Mouse (Mus musculus): ENCODE results near the gene Sec22b. TPM values are rescaled to one million over a fixed set of nuclear protein-coding genes. Genes with fewer than 3 reads are reported as not detected.
A peak's percentile ranks its signal among the peaks of the same experiment; 100 is the strongest.

Sec22b gene
- total RNA-seq, 1 experiment from 2014 or later: 129 TPM

DNA sequence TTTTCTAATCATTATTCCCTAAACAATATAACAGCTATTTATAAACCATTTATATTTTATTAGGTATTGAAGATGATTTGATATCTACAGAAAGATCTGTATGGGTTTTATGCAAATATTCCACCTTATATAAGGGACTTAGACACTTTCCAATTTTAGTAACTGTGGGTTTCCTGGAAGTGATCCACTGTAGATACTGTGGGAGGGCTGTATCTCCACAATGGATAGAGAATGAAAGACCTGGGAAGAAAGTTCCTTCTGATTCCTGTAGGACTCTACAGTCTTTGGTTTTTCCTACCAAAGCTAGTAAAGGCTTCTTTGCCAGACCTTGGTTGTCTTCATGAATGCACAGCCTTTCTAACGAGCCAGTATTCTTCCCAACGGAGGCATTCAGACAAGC lies 8.7 kb downstream of the Sec22b start:
- no peak for DNase-seq

GRCm38 (mm10) chr3:97911093-97911492 lies 10.1 kb downstream of the Sec22b start:
- DNase-seq: no peak

DNA sequence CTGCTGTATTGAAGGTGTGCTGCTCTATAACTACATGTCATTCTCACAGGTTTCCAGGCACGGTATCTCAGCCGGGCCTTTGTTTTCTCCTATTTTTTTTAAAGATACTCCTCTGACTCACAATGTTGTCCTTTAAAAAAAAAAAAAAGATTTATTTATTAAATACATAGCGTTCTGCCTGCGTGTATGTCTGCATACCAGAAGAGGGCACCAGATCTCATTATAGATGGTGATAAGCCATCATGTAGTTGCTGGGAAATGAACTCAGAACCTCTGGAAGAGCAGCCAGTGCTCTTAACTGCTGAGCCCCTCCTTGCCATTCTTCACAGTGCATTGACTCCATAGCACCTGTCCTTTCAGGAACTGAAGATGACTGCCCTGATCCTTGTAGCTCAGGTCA lies 14.1 kb downstream of the Sec22b start:
- DNase-seq: no peak

DNA sequence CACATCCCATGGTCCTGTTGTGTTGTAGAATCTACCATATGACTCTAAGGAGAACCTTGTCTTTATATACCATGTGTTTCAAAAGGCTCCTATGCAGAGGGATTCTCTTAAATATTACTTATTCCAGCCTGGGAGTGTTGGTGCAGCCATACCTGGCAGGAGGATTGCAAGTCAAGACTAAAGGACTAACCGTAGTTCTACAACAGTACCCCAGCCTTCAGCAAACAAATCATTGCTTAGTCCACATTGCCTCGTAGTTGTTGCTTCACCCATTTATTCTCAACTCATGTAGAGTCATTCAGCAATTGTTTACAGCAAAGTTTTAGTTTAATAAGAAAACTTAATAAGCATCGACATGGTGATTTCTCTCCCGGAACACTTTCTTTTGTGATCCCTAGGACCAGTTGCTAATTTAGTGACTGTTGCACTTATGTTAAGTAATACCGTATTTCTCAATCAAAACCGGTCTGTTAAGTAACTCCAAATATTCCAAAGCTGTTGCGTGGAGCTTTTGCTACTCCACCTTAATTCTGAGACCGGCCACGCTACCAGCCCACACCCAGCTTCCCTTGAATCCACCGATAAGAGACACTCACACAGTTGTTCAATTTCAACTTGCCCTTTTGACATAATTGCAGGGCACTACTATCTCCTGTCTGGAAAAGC lies 18.0 kb downstream of the Sec22b start:
- no peak for DNase-seq

GRCm38 (mm10) chr3:97925246-97925645 lies 24.3 kb downstream of the Sec22b start:
- DNase-seq: no peak

DNA sequence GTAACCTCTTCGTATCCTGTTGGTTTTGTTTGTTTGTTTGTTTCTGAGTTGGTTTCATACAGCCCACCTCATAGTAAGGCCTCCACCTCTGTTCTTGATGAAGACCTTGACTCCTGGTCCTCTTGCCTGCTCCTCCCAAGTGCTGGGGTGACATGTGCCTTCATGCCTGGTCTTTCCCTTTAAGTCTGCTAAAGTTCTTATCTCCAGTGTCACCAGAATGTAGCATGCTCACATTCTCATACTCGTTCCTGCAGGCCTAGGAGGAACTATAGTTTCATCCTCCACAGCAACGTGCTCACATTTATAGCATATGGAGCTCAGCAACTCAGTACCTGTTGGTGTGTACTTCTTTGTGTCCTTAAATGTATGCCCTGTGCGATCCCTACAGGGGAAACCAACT lies 26.3 kb downstream of the Sec22b start:
- DNase-seq: no peak

- DNase-seq: peak; percentile 71
Measured at GRCm38 (mm10) chr3:97928968-97929858, 28.2 kb downstream of the Sec22b start.

- no peak for DNase-seq
Measured at GRCm38 (mm10) chr3:97930141-97930786, 29.3 kb downstream of the Sec22b start.

DNA sequence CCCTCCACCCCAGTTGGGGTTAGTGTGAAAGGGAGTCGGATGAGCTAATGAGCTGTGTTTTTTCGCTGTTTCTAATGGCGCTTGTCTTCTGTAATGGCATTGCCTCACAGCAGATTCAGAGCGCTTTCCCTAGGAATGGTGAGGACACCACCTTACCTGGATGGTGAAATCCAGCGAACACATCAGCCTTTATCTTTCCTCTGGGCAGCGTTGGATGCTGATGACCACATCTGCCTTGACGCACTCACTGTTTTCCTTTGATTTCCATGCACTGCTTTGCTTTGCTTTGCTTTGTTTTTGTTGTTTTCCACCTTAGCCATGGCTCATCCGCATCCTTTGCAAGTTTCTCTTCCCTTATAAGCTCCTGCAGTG lies 29.8 kb downstream of the Sec22b start:
- DNase-seq: no peak

DNA sequence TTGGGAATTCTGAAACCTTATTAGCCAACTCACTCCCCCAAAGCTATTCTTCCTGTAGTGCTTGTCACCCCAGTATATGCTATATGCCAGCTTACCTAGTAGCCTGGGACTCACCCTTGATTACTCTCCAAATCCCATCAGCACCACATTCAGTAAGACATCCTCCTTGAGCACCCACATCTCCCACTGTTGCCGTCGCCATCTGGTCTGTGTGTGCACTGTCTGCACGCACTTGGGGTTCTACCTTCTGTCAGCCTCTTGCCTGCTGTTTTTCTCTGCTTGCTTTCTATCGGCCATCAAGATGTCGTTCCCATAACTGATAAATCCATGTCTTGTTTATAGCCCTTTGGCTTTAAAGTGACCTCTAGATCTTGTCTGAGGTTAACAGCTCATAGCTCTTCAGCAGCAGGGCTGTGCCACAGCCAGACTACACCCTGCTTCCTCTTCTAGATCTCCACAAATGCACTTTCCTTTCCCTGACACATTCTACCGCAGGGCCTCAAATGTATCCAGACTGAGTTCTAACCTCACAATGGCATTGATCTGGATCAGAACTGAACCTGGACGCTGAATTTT lies 30.4 kb downstream of the Sec22b start:
- no peak for DNase-seq

- DNase-seq: no peak
Measured at GRCm38 (mm10) chr3:97932131-97932530, 31.1 kb downstream of the Sec22b start.

DNA sequence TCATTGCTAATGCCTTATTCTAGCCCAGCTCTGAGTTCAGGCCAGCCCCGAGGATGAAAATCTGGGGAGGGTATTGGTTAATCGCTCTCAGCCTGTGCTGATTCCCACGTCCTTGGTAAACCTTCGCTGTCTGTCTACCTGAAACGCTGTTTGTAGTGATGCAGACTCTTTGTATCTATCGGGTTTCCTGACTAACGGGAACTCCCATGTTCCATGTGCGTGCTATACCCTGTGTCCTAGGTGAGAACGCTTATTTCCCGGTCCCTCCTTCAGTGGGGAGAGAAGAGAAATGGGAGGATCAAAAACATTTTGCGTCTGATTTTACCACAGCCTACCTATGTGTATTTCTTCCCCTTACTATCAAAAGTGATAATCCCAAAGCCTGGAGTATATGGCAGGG lies 31.8 kb downstream of the Sec22b start:
- DNase-seq: no peak

GRCm38 (mm10) chr3:97933251-97933650 lies 32.3 kb downstream of the Sec22b start:
- no peak for DNase-seq

DNA sequence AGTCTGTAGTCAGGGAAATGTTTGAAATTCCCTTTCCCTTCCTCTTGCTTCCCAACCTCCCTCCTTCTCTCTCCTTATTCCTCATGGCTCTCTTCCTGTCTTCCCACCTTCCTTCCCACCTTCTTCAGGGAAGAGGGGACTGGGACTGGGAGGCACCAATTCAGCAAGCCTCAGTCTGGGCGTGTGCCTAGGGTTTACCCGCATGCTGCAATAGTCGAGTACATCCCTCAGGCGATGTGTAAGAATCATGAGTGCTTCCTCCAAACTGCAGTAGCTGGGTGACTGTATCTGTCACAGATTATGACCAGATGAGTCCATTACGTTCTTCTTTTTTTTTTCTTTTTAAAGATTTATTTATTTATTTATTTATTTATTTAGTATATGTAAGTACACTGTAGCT lies 32.8 kb downstream of the Sec22b start:
- no peak for DNase-seq

- no peak for DNase-seq
Measured at GRCm38 (mm10) chr3:97934331-97935300, 33.6 kb downstream of the Sec22b start.

DNA sequence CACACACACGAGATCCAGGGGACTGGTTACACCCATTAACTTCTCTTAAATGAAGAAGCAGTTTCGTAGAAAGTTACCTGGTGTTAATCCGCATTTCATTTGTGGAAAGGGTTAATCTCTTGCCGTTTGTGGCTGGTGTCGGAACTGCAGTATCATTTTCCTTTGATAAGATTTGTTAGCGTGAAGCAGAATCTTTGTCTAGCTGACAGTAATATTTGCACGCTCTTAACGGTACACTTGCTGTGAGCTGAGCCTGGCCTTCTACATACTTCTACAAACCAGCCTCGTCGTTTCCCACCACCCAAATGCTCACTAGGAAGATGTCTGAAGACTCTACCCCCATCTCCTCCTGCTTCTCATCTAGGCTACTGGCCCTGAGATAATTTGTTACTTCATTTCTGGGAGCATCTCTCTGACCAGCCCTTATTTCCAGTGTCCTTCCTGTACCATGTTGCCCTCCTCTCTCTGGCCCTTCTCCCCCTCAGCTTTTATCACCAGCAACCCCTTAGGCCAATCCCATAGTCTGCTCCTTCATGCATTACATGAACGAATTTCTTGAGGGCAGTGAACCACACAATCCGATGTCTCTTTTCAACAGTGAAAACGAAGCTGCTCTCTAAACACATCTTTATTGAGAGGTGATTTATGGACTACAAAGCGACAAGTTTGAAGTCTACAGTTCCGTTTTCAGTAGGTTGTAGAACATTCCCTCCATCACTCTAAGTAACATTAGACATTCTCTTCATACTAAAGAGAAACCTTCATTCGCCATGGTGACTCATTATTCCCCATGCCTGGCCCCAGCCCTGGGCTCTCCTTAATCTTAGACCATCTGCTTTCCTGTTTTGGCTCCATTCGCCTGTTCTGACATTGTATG lies 36.3 kb downstream of the Sec22b start:
- no peak for DNase-seq

- DNase-seq: no peak
Measured at GRCm38 (mm10) chr3:97937945-97938266, 36.9 kb downstream of the Sec22b start.

DNA sequence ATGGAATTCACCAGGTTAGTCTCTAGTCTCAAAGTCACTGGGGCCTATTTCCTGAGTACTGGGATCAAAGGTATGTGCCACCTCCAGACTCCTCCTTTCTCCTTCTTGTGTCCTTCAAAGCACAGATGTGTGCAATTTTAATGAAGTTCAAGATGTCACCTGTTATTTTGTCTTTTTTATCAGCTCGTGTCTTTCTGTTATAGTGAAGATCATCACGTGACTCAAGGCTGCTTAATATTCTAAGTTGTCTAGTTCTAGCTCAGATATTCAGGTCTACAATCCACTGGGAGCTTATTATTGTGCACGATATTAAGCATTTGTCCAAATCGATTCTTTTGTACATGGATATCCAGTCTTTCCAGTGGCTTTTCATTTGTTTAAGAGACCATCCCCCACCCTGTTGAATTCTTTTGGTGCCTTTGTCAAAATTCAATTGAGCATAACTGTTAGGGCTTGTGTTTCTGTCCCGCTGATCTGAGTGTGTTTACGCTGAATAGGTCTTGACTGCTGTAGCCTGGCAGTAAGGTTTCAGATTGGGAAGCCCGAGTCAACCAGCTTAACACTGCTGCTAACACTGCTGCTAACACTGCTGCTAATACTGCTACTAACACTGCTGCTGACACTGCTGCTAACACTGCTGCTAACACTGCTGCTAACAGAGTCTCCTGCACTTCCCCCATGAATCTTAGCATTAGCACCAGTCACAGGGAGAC lies 38.0 kb downstream of the Sec22b start:
- no peak for DNase-seq

DNA sequence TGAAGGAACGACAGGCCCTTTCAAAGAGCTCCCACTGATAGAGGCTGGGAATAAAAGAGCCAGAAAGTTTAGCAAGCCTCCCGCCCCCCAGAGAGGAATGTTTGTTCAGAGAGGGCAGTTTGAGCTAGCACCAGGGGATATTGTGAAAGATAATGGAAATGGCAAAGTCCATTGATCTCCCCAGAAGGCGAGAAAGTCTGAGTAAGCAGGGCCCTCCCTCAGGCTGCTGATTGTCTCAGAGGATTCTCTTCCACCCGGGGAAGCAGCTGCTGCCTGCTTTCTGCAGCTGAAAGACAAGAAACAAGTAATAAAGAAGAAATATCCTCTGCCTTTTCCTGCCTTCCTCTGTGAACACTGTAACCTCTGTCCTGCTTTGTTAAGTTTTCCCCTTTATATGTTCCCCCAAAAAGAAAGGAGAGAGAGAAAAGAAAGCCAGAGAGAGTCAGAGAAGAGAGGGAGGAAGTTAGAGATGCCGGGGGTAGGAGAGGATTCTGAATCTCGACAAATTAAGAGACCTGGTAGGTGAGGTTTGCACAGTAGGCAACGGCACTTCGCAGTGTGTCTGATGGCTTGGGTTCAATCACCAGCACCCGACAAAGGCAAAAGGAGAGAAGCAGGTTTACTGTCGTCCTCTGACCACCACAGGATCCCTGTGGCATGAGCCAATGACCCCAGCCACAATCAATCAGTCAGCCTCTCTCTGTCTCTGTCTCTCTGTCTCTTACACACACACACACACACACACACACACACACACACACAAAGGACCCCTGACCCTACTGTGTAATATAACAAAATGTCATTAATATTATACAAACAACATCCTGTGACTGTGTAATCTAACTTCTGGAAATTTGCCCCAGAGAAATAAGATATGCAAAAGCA lies 38.9 kb downstream of the Sec22b start:
- DNase-seq: no peak
